Mouse (Mus musculus): ENCODE data around the gene Sec16b. TPM values are rescaled to one million over a fixed set of nuclear protein-coding genes. Genes with fewer than 3 reads are reported as not detected.

The Sec16b gene
- polyA plus RNA-seq, 1 experiment from 2014 or later, result 1.3 TPM

DNA sequence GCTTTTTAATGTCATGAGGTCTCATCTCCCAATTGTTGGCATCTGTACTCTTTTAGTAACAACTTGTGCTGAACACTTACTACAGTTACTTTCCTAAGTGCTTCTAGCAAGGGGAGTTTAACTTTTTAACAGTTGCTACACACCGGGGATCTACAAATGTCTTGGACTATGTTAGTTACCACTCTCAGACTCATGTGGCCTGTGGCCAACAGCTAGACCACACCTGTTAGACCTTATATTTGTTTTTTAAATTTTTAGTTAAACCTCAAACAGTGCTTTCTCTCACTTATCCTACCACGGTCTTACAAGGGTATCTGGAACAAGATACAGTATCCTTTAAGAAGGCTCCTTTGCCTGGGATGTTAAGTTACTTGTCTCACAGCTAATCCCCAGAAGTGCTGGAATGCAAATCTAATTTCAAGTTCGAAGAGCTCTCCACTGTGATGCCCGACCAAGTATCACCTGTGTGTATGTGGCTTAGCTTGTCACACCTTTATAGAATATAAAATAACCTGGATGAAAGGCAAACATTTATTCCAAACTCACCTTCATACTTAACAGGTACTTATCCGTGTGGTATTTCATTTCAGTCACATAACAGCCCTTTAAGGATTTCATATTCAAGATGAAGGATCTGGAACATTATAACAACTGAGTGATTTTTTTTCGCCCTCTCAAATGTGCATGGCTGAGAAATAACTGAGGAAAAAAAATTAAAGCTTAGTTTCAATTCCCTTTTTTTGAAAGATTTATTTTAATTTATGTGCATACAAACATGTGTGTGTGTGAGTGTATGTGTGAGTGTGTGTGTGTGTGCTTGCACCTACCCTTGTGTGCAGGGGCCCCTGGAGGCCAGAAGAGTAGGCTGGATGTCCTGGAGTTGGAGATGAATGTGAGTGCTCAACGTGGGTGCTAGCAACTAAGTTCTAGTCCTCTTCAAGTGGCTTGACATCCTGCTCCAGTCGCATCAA, 10.6 kb downstream of the Sec16b start:
- no peaks in the 10 kb centered on the region for H3K4me1 ChIP-seq
- ATAC-seq (ENCODE audit: low FRiP score, low read depth), result no peak
- H3K4me2 ChIP-seq (replicated peaks), result no peak overlapping the region
- H3K9me3 ChIP-seq, result no peaks in the 10 kb centered on the region
- H3K36me3 ChIP-seq, result no peaks in the 10 kb centered on the region
- no peak overlapping the region for H3K27ac ChIP-seq
- no peak overlapping the region for H3K9ac ChIP-seq
- no peak overlapping the region for H3K4me3 ChIP-seq
- 86% methylated on average over 8 of the region's 8 CpGs for WGBS
- no peaks in the 10 kb centered on the region for H3K27me3 ChIP-seq (replicated peaks)

DNA sequence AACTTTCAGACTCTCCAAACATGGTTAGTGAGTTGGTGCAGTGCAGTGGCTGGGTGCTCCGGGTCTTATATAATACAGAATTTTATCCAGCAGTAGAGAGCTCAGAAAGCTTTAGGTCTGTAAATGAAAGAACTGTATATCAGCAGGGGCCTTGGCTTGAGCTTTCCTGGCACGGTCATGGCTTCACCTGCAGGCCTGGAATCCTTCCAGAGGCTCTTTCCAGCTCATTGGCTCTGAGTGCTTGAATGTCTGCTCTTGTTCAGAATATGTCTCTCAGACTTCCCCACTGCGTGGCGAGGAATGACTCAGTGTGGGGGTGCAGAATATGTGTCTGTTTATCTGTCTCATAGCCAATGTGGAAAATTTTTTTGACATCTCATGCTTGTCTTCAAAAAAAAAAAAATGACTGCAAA, 11.6 kb downstream of the Sec16b start:
- WGBS, result 51% methylated on average over 4 of the region's 4 CpGs
- Histone ChIP-seq H3K9me3 (no peaks in the 10 kb centered on the region), H3K4me1 (no peaks in the 10 kb centered on the region), H3K4me3 (no peak overlapping the region), H3K27ac (no peak overlapping the region), H3K4me2 (replicated peaks) (no peak overlapping the region), H3K9ac (no peak overlapping the region), H3K36me3 (no peaks in the 10 kb centered on the region), H3K27me3 (replicated peaks) (no peaks in the 10 kb centered on the region)
- ATAC-seq (ENCODE audit: low FRiP score, low read depth), result no peak

DNA sequence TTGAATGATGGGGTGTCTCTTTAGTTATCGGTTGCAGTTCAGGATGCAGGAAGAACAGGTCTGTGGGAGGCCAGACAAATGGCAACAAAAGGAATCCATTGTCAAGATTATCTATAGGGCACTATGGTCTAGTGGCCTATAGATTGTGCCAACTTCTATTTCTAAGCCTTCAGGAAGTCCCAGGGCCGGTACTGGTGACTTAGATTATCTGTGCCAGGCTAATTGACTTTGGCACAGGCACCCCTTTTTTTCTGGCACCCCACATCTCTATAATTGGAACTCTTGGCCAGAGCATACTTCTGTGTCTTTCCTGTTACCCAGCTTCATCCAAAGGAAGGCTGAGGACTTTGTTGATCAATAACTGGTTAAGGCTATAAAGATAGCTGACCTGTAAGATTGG, 12.9 kb downstream of the Sec16b start:
- WGBS, result 74% methylated on average over 2 of the region's 2 CpGs

DNA sequence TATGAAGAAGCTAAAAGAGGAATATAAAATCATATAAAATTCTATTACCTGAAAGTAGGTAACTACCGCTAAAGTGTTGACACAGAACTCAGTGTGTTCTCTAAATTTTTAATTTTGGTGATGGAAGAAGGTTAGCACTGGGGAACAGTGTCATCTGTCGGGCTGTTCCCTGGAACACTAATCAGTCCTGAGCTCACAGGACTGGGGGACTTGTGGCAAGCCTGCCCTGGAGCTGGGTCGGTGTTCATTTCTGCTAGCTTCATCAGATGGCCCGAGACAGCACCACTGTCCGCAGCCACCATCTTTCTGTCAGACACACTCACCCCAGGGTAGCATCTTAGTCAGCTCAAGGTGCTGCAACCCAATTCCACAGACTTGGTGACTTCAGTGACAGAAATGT, 15.8 kb downstream of the Sec16b start:
- no peak overlapping the region for H3K9ac ChIP-seq
- no peak for ATAC-seq (ENCODE audit: low FRiP score, low read depth)
- no peak overlapping the region for H3K4me3 ChIP-seq
- no peak overlapping the region for H3K4me2 ChIP-seq (replicated peaks)
- H3K27me3 ChIP-seq (replicated peaks), result no peaks in the 10 kb centered on the region
- H3K36me3 ChIP-seq, result no peaks in the 10 kb centered on the region
- 91% methylated on average over 5 of the region's 5 CpGs for WGBS
- no peaks in the 10 kb centered on the region for H3K9me3 ChIP-seq
- H3K4me1 ChIP-seq, result no peaks in the 10 kb centered on the region
- H3K27ac ChIP-seq, result no peak overlapping the region

More for the DNA sequence above, 12.9 kb downstream of the Sec16b start:
- no peak for ATAC-seq (ENCODE audit: low FRiP score, low read depth)
- Histone ChIP-seq H3K4me1 (no peaks in the 10 kb centered on the region), H3K27ac (no peak overlapping the region), H3K27me3 (replicated peaks) (no peaks in the 10 kb centered on the region), H3K4me3 (no peak overlapping the region), H3K9me3 (no peaks in the 10 kb centered on the region), H3K9ac (no peak overlapping the region), H3K36me3 (no peaks in the 10 kb centered on the region), H3K4me2 (replicated peaks) (no peak overlapping the region)

DNA sequence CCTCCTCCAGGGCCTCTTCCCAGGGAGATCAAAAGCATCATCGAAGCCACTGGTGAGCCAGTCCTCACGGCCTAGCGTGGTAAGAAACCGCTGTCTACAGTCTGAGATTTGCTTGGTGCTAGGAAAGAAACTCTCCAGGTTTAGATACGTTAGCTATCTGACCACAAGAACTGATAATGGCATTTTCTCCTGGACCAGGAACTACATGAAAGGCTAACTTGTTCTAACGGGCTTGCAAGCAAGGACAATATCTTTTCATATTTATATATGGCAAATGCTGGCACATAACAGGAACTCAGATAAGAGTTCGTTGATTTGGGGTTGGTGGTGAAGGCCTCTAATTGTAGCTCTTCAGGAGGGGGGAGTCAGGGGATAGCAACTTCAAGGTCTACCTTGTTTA, 18.2 kb downstream of the Sec16b start:
- Histone ChIP-seq H3K27ac (no peak overlapping the region), H3K4me2 (replicated peaks) (no peak overlapping the region), H3K4me3 (no peak overlapping the region), H3K36me3 (no peaks in the 10 kb centered on the region), H3K9me3 (no peaks in the 10 kb centered on the region), H3K27me3 (replicated peaks) (no peaks in the 10 kb centered on the region), H3K9ac (no peak overlapping the region), H3K4me1 (no peaks in the 10 kb centered on the region)
- 92% methylated on average over 7 of the region's 7 CpGs for WGBS
- no peak for ATAC-seq (ENCODE audit: low FRiP score, low read depth)

DNA sequence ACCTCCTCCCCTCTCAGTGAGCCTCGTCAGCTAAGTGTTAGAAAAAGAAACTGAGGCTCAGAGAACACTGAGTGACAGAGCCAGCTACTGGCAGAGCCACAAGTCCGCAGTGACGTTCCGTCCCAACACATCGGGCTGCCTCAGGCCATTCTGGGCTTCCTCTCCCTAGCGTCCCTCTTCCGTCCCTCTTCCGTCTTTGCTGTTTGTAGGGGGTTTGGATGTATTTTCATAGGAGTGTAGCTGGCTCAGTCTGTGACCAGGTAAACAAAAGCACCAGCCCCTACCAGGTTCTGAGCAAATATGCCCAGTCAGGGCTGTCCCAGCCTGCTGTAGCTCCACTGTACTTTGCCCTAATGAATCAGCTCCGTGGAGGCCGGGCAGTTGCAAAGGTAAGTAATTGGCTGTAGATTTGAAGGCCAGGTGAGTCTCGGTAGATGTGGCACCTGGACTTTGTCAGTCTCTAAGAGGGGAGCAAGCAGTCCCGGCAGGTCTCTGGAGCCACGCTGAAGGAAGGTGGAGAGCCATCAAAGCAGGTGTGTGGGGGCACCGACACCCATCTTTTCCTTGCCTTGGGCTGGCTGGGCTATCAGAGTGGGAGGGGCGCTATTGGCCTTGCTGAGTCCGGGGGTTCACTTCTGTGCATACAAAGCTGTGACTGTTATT, 19.3 kb downstream of the Sec16b start:
- ATAC-seq (ENCODE audit: low FRiP score, low read depth), result no peak
- H3K27ac ChIP-seq, result no peak overlapping the region
- H3K4me2 ChIP-seq (replicated peaks), result no peak overlapping the region

DNA sequence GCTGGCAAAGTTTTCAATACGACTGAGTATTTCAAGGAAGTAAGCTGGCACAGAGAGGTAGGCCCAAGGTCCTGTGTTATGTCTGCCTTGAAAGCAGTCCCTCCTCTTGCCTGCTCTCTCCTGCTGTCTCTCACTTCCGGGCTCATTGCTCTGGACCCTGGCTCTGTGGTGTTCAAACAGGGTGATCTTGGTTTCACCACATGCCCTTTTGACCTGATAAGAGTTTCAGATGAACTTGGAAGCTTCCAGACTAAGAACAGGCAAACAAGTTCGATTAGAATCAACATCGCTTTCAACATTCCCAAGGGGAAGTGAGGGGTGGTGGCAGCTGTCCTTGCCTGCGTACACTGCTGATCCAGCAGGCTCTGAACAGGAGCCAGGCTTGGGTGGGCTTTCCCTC, 20.1 kb downstream of the Sec16b start:
- WGBS, result 75% methylated on average over 5 of the region's 5 CpGs
- ATAC-seq (ENCODE audit: low FRiP score, low read depth), result no peak
- no peak overlapping the region for H3K4me3 ChIP-seq

More for the DNA sequence above, 19.3 kb downstream of the Sec16b start:
- no peaks in the 10 kb centered on the region for H3K36me3 ChIP-seq
- no peak overlapping the region for H3K9ac ChIP-seq
- H3K27me3 ChIP-seq (replicated peaks), result no peaks in the 10 kb centered on the region
- 91% methylated on average over 16 of the region's 16 CpGs for WGBS
- H3K9me3 ChIP-seq, result no peaks in the 10 kb centered on the region
- no peak overlapping the region for H3K4me3 ChIP-seq
- no peaks in the 10 kb centered on the region for H3K4me1 ChIP-seq

DNA sequence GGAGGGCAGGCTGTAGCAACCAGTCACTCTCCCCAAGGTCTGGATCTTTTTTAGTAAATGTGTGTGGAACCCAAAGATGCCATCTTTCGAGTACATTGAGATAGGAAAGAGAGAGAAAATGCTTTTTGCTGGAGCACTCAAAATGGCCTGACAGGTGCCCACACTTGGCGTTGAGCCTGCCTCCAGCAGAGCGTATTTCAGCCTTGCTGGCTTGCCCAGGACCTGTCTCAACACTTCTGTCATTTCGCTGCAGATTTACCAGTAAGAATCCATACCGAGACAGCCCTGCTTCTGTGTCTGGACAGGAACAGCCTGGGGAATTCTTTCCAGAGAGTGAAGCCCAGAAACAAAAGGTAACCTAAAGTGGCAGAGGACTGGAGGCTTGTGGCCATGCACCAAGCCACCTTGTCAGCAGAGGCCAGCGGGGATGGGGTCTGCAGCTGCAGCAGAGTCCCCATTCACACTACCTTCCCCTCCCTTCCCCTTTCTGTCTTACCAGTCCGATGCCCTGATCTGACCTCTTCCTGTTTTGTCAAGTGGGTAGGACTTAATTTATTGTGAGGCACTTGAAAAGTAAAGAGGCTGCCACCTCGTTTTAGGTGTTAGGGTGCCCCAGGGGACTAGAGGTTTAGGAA, 26.4 kb downstream of the Sec16b start:
- 47% methylated on average over 8 of the region's 8 CpGs for WGBS
- Histone ChIP-seq H3K4me2 (replicated peaks) (no peak overlapping the region), H3K4me1 (no peaks in the 10 kb centered on the region), H3K27me3 (replicated peaks) (no peaks in the 10 kb centered on the region), H3K9me3 (no peaks in the 10 kb centered on the region), H3K4me3 (no peak overlapping the region), H3K27ac (no peak overlapping the region), H3K36me3 (no peaks in the 10 kb centered on the region), H3K9ac (no peak overlapping the region)
- no peak for ATAC-seq (ENCODE audit: low FRiP score, low read depth)

More for the DNA sequence above, 20.1 kb downstream of the Sec16b start:
- Histone ChIP-seq H3K27me3 (replicated peaks) (no peaks in the 10 kb centered on the region), H3K9ac (no peak overlapping the region), H3K36me3 (no peaks in the 10 kb centered on the region), H3K27ac (no peak overlapping the region), H3K4me2 (replicated peaks) (no peak overlapping the region), H3K4me1 (no peaks in the 10 kb centered on the region), H3K9me3 (no peaks in the 10 kb centered on the region)

DNA sequence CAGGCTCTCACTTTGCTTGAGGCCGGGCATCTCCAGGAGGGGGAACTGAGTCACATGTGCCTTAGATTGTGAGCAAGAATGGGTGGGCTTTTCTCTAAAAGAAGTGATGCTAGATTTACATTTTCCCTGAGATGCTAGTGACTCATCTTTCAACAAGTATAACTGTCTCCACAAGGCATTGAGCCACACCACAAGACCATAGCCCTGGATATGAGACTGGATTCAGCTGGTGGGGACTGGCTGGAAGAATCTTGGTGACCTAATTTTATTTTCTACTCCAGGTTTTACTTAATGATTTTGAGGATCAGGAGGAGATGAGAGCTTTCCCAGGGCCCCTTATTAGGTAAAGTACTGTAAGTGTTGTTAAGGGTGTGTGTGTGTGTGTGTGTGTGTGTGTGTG, 29.0 kb downstream of the Sec16b start:
- Histone ChIP-seq H3K4me1 (no peaks in the 10 kb centered on the region), H3K4me3 (no peak overlapping the region), H3K9ac (no peak overlapping the region), H3K36me3 (no peaks in the 10 kb centered on the region), H3K27me3 (replicated peaks) (no peaks in the 10 kb centered on the region), H3K9me3 (no peaks in the 10 kb centered on the region), H3K4me2 (replicated peaks) (no peak overlapping the region), H3K27ac (no peak overlapping the region)
- WGBS, result 72% methylated on average over 1 of the region's 1 CpGs
- no peak for ATAC-seq (ENCODE audit: low FRiP score, low read depth)

DNA sequence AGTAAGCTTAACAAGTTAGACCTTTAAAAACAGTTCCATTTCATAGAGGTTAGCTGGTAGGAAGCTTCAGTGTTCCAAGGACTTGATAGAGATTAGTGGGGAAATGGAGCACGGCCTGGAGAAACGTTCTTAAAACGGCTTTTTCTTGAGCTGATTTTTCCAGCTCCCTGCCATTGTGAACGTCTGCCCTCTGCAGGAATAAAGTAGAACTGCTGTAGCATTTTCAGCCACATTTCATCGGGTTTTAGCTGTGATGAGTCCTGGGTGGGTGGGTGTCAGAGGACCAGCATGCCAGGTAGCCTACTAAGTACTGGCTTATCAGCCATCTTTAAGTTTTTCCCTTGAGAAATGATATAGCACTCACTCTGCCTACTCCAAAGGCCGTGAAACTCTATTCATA, 29.9 kb downstream of the Sec16b start:
- Histone ChIP-seq H3K4me2 (replicated peaks) (no peak overlapping the region), H3K9me3 (no peaks in the 10 kb centered on the region), H3K9ac (no peak overlapping the region), H3K4me1 (no peaks in the 10 kb centered on the region), H3K27me3 (replicated peaks) (no peaks in the 10 kb centered on the region), H3K36me3 (no peaks in the 10 kb centered on the region), H3K27ac (no peak overlapping the region), H3K4me3 (no peak overlapping the region)
- 9% methylated on average over 6 of the region's 6 CpGs for WGBS
- 0 out of 2 replicates have a peak, but pooled peaks have one; percentile 37 for ATAC-seq (ENCODE audit: low FRiP score, low read depth)

DNA sequence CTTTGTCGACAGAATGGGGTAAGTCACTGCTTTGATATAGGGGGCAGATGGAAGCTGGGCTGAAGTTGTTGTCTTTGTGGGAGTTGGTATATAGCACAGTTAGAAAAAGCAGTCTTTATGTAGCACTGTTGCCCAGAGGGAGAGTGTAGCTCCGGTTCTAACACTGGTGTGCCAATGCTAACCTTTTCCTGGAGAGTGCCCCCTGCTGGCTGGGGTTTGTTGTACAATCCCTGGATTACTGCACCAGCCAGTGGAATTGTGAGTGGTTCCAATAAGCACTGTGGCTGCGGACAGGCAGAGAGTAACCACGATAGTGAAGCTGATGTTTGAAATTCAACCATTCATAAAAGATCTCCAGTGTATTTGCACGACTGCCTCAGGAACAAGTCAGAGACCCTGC, 31.1 kb downstream of the Sec16b start:
- Histone ChIP-seq H3K4me3 (no peak overlapping the region), H3K4me2 (replicated peaks) (no peak overlapping the region), H3K9me3 (no peaks in the 10 kb centered on the region), H3K27me3 (replicated peaks) (no peaks in the 10 kb centered on the region), H3K4me1 (no peaks in the 10 kb centered on the region), H3K9ac (no peak overlapping the region), H3K27ac (no peak overlapping the region), H3K36me3 (no peaks in the 10 kb centered on the region)
- 84% methylated on average over 5 of the region's 5 CpGs for WGBS
- ATAC-seq (ENCODE audit: low FRiP score, low read depth), result no peak

DNA sequence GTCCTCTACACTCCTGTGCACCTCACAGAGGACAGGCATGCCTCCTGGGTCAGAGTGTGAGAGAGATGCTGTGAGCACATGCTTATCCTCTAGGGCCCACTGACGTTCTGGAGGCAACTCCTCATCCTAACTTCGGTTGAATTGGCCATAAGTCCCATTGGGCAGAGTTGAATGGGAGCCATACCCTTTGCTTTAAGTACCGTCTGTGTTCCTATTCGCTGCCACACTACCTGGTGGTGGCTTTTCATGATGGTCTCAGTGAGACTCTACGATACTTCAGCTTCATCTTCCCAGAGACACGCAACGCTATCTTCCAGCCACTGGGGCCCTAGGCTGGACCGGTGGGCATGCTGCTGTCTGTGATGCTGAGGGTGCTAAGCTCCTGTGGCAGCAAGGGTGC, 38.5 kb downstream of the Sec16b start:
- H3K4me2 ChIP-seq (replicated peaks), result no peak overlapping the region
- 93% methylated on average over 8 of the region's 8 CpGs for WGBS
- H3K4me1 ChIP-seq, result no peaks in the 10 kb centered on the region
- H3K27ac ChIP-seq, result no peak overlapping the region
- no peak overlapping the region for H3K4me3 ChIP-seq
- no peaks in the 10 kb centered on the region for H3K9me3 ChIP-seq
- no peak for ATAC-seq (ENCODE audit: low FRiP score, low read depth)
- H3K9ac ChIP-seq, result no peak overlapping the region
- no peaks in the 10 kb centered on the region for H3K27me3 ChIP-seq (replicated peaks)
- H3K36me3 ChIP-seq, result no peaks in the 10 kb centered on the region
